In the genomic region with DNA sequence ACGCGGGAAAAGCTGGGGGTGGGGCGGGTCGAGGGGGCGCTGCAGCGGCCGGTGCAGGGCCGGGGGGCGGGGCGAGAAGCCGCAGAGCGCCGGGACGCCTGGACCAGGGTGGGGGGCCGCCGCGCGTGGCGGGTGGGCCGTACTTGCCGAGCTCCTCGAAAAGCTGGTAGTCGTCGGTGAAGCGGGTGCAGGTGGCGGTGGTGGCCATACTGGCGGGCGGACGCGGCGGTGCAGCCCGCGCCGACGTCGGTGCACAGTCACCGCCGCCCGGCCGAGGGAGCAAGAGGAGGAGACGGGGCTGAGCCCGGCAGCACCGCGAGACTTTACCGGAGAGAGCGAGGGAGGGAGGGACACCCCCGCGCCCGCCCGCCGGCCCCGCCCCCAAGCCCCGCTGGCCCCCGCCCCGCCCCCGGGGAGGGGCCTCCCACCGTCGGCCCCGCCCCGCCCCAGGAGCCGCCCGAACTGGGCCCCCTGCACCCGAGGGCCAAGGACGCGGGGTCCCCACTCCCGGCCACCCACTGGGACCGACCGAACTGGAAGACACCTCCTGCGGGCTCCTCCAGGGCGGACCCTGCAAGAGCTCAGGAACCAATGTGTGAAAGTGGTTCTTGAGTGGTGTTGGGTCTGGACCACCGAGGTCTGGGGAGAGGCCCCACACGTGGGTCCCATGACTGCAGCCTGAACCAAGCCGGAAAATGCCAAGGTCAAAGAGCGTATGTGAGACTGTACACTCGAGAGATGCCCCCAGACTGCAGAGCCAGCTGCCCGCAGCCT, we compare ENCODE assay signal across 8 mouse cellular contexts. TPM values are rescaled to one million over a fixed set of nuclear protein-coding genes. Genes with fewer than 3 reads are reported as not detected.
DNase-seq lines count a peak whose midpoint lies in the region; ATAC-seq and TF ChIP-seq lines count a peak whose summit lies in the region.

A gene (minus strand): TSS at position 331 of the 774 bp plus-strand sequence.

- DNase-seq in c-Kit-positive CD71-negative TER-119-negative erythroid progenitor cells, embryonic 14.5 days (ENCODE audit: low read depth): peak; percentile 57
- DNase-seq in forebrain, embryonic 11.5 days (ENCODE audit: low spot score): peak; percentile 93
- DNase-seq in heart, postnatal 10 days: peak; percentile 87 to 90
- DNase-seq in large intestine, adult 2 months (ENCODE audit: low read depth, low spot score): peak; percentile 35
- DNase-seq in ovary, adult 18-20 months (ENCODE audit: low spot score): peak; percentile 85
- DNase-seq in thymus, postnatal 0 days (ENCODE audit: low spot score): peak; percentile 87

- no peaks in the 10 kb centered on the region for H3K27me3 ChIP-seq in ES-Bruce4 (ENCODE audit: control insufficient read depth, insufficient read depth, low read length, poor library complexity, severe bottlenecking)
- H3K27me3 ChIP-seq in forebrain, embryonic 11.5 days (ENCODE audit: control insufficient read depth, insufficient read depth, low read length): no peaks in the 10 kb centered on the region
- no peaks in the 10 kb centered on the region for H3K27me3 ChIP-seq in lung, embryonic 16.5 days (ENCODE audit: control insufficient read depth, insufficient read depth, low read depth, low read length)

- peak within 1 kb of the TSS; percentile 99 for H3K4me3 ChIP-seq in ES-Bruce4 (ENCODE audit: low read depth, low read length)
- H3K4me3 ChIP-seq in forebrain, embryonic 11.5 days (ENCODE audit: low read depth, low read length): peak within 1 kb of the TSS; percentile 89
- H3K4me3 ChIP-seq in lung, embryonic 16.5 days (ENCODE audit: low read length): peak within 1 kb of the TSS; percentile 78

- TF ChIP-seq CTCF in ES-Bruce4 (IDR thresholded peaks at IDR 0.05; ENCODE audit: low read depth, low read length): no peak

- H3K9ac ChIP-seq in ES-Bruce4 (ENCODE audit: low read depth, poor library complexity, severe bottlenecking): peak within 1 kb of the TSS; percentile 98
- H3K9ac ChIP-seq in forebrain, embryonic 11.5 days (ENCODE audit: low read length): peak within 1 kb of the TSS; percentile 82
- H3K9ac ChIP-seq in lung, embryonic 16.5 days (ENCODE audit: low read length): peak within 1 kb of the TSS; percentile 80

- no peaks in the 10 kb centered on the region for H3K36me3 ChIP-seq in ES-Bruce4 (ENCODE audit: control insufficient read depth, insufficient read depth, low read length, poor library complexity, severe bottlenecking)
- no peaks in the 10 kb centered on the region; the same call in 1 of the 2 replicates for H3K36me3 ChIP-seq in forebrain, embryonic 11.5 days (ENCODE audit: control insufficient read depth, insufficient read depth, low read length)
- peaks cover 10% of the 10 kb centered on the region; the same call in 1 of the 2 replicates for H3K36me3 ChIP-seq in lung, embryonic 16.5 days (ENCODE audit: control insufficient read depth, insufficient read depth, low read length)

- peak within 1 kb of the TSS; percentile 86 for H3K4me2 ChIP-seq in forebrain, embryonic 11.5 days (ENCODE audit: low read depth, low read length, severe bottlenecking)
- H3K4me2 ChIP-seq in lung, embryonic 16.5 days (ENCODE audit: low read depth, low read length): peak within 1 kb of the TSS; percentile 96

- ATAC-seq in forebrain, embryonic 11.5 days (replicated peaks; ENCODE audit: low FRiP score): peak; percentile 88
- peak; percentile 92 for ATAC-seq in lung, embryonic 16.5 days (ENCODE audit: low read depth)

- no peak within 1 kb of the TSS for H3K27ac ChIP-seq in ES-Bruce4 (ENCODE audit: insufficient read depth, low read length)
- peak within 1 kb of the TSS; percentile 57; the same call in 1 of the 2 replicates for H3K27ac ChIP-seq in forebrain, embryonic 11.5 days (ENCODE audit: low read depth, low read length)
- peak within 1 kb of the TSS; percentile 68 for H3K27ac ChIP-seq in lung, embryonic 16.5 days (ENCODE audit: low read length)

- intact Hi-C loops in heart, postnatal 10 days (cut with DNase I): no loop called here

- no peak for TF ChIP-seq POLR2A in ES-Bruce4 (IDR thresholded peaks at IDR 0.05; ENCODE audit: insufficient read depth, low read length)

- H3K9me3 ChIP-seq in ES-Bruce4 (replicated peaks; ENCODE audit: control insufficient read depth, insufficient read depth, low read length, poor library complexity, severe bottlenecking): no peaks in the 10 kb centered on the region
- H3K9me3 ChIP-seq in forebrain, embryonic 11.5 days (ENCODE audit: control insufficient read depth, low read length): no peaks in the 10 kb centered on the region
- no peaks in the 10 kb centered on the region for H3K9me3 ChIP-seq in lung, embryonic 16.5 days (ENCODE audit: control insufficient read depth, low read length)

- H3K4me1 ChIP-seq in ES-Bruce4 (ENCODE audit: control insufficient read depth, insufficient read depth, low read length): no peaks in the 10 kb centered on the region
- 0 out of 2 replicates have a peak, but pooled peaks cover 3% of the 10 kb centered on the region for H3K4me1 ChIP-seq in forebrain, embryonic 11.5 days (replicated peaks; ENCODE audit: control insufficient read depth, insufficient read depth, low read length)
- peaks cover 15% of the 10 kb centered on the region for H3K4me1 ChIP-seq in lung, embryonic 16.5 days (replicated peaks; ENCODE audit: control insufficient read depth, insufficient read depth, low read length)

- TF ChIP-seq EP300 in ES-Bruce4 (IDR thresholded peaks at IDR 0.05; ENCODE audit: insufficient read depth, low read depth, low read length): no peak

- whole genome bisulfite sequencing in forebrain, embryonic 11.5 days: under 1% methylated on average over 64 of the region's 76 CpGs
- WGBS in large intestine, adult 2 months: 1% methylated on average over 43 of the region's 76 CpGs
- WGBS in lung, embryonic 16.5 days: 0% methylated on average over 42 of the region's 76 CpGs

RNA-seq across cellular contexts. Expression of the gene that starts here (rescaled TPM):
- 30.1 and 33.9 TPM in 2 replicates for polyA plus RNA-seq in ES-Bruce4 (2011; ENCODE audit: insufficient read depth, insufficient read length, low read depth, missing spikeins)
- polyA plus RNA-seq in forebrain, embryonic 11.5 days (2014; fragmentation: Nextera tagmentation; extraction: Ambion mirVana): 46.8 and 52.0 TPM in 2 replicates
- 10 to 100 TPM; 48.5 to 59.8 TPM for total RNA-seq in heart, postnatal 10 days (2021)
- polyA plus RNA-seq in large intestine, adult 2 months (2012; rRNA removed): 11.4 and 14.7 TPM in 2 replicates
- polyA plus RNA-seq in lung, embryonic 16.5 days (2015; fragmentation: Nextera tagmentation; extraction: Ambion mirVana): 33.7 and 37.0 TPM in 2 replicates
- 53.2 and 56.4 TPM in 2 replicates for polyA plus RNA-seq in thymus, postnatal 0 days (2015; fragmentation: Nextera tagmentation; extraction: Ambion mirVana)

Comparison
In these comparisons a context has a peak if more than half of its experiments do, and no peak if none do; other contexts are left out.
1. DNase-seq: peak in every context shown above with its lines; median percentile 93 in forebrain, embryonic 11.5 days; 88 in heart, postnatal 10 days; 87 in thymus, postnatal 0 days; 85 in ovary, adult 18-20 months; 57 in c-Kit-positive CD71-negative TER-119-negative erythroid progenitor cells, embryonic 14.5 days; 35 in large intestine, adult 2 months.